Mouse (Mus musculus): ENCODE data around the gene Nek4. TPM values are rescaled to one million over a fixed set of nuclear protein-coding genes. Genes with fewer than 3 reads are reported as not detected.

Nek4 gene
- 1 to 10 TPM; 3.9 to 5.2 TPM for polyA plus RNA-seq (2017; shearing (Covaris generic))

GRCm38 (mm10) chr14:30951154-30951825, at the start of gene Nek4:
Gene Nek4, plus strand, starts transcription at chr14:30951377.

GRCm38 (mm10) chr14:30923375-30924105, 27.6 kb upstream of the Nek4 start, which contains the start of gene Itih3:
Gene Itih3, minus strand, starts transcription at chr14:30923760.

GRCm38 (mm10) chr14:30943038-30943437, 8.1 kb upstream of the Nek4 start, which contains the start of gene Itih1:
Gene Itih1, minus strand, starts transcription at chr14:30943289.

GRCm38 (mm10) chr14:31001307-31002205, 50.4 kb downstream of the Nek4 start, which contains the start of the genes Glt8d1 and Spcs1:
Gene Glt8d1, plus strand, starts transcription at chr14:31001400.
Gene Spcs1, minus strand, starts transcription at chr14:31001672.

GRCm38 (mm10) chr14:31018860-31019291, 67.7 kb downstream of the Nek4 start, which contains the start of the genes Pbrm1 and Gnl3:
Gene Pbrm1, plus strand, starts transcription at chr14:31019138.
Gene Gnl3, minus strand, starts transcription at chr14:31019152.

Other genes with a start within 250 kb of the Nek4 start
- gene Sfmbt1, start 236.5 kb upstream of the Nek4 start, polyA plus RNA-seq (2017; shearing (Covaris generic)) = 10 to 100 TPM in 1 of 2 experiments, 1 to 10 TPM in 1; 7.1 to 13.0 TPM
- 10 to 100 TPM; 23.8 to 27.3 TPM for gene Tmem110, start 125.8 kb upstream of the Nek4 start, polyA plus RNA-seq (2017; shearing (Covaris generic))
- 1 to 10 TPM in 1 of 2 experiments, under 1 TPM in 1; 0.13 to 1.5 TPM for gene Mustn1, start 72.2 kb upstream of the Nek4 start, polyA plus RNA-seq (2017; shearing (Covaris generic))
- gene Itih4, start 64.9 kb upstream of the Nek4 start, polyA plus RNA-seq (2017; shearing (Covaris generic)) = not detected
- not detected for gene Itih3, start 27.6 kb upstream of the Nek4 start, polyA plus RNA-seq (2017; shearing (Covaris generic))
- under 1 TPM in 1 of 2 experiments, not detected in 1; 0.11 TPM for gene Itih1, start 8.1 kb upstream of the Nek4 start, polyA plus RNA-seq (2017; shearing (Covaris generic))
- 1 to 10 TPM; 7.3 to 9.7 TPM for gene Glt8d1, start 50.0 kb downstream of the Nek4 start, polyA plus RNA-seq (2017; shearing (Covaris generic))
- gene Spcs1, start 50.3 kb downstream of the Nek4 start, polyA plus RNA-seq (2017; shearing (Covaris generic)) = 100 to 1,000 TPM; 363 to 372 TPM
- gene Pbrm1, start 67.8 kb downstream of the Nek4 start, polyA plus RNA-seq (2017; shearing (Covaris generic)) = 100 to 1,000 TPM; 134 to 149 TPM
- gene Gnl3, start 67.8 kb downstream of the Nek4 start, polyA plus RNA-seq (2017; shearing (Covaris generic)) = 100 to 1,000 TPM in 1 of 2 experiments, 10 to 100 TPM in 1; 61.4 to 126 TPM
- 100 to 1,000 TPM in 1 of 2 experiments, 10 to 100 TPM in 1; 61.0 to 141 TPM for gene Smim4, start 177.6 kb downstream of the Nek4 start, polyA plus RNA-seq (2017; shearing (Covaris generic))
- 1 to 10 TPM; 2.2 to 2.4 TPM for gene Nt5dc2, start 179.7 kb downstream of the Nek4 start, polyA plus RNA-seq (2017; shearing (Covaris generic))
- 1 to 10 TPM in 1 of 2 experiments, under 1 TPM in 1; 0.92 to 1.1 TPM for gene Stab1, start 217.3 kb downstream of the Nek4 start, polyA plus RNA-seq (2017; shearing (Covaris generic))

Measured in activated CD4-positive, CD25-positive, alpha-beta regulatory T cell (primary cell).